Mouse (Mus musculus) lung, embryonic 14.5 days (tissue): ENCODE measurements around the gene March9. TPM values are rescaled to one million over a fixed set of nuclear protein-coding genes. Genes with fewer than 3 reads are reported as not detected.
A peak's percentile ranks its signal among the peaks of the same experiment; 100 is the strongest.

Source experiments
- ATAC-seq: fragments of 200-750 bp; cut with Nextera tagmentation; 2 replicates; pipeline ENCODE4 v1.8.0; 2017; ENCODE audit warnings: mild to moderate bottlenecking, moderate TSS enrichment, moderate library complexity; ENCODE audit not compliant: insufficient read depth
- DNase-seq: peaks from one replicate; pipeline ENCODE4 v3.0.0-alpha.2; 2015
- H3K27ac ChIP-seq: fragments of 300-500 bp; sonication (generic); 2 replicates; pipeline ENCODE4 v1.5.1; 2014; ENCODE audit warnings: low read depth, mild to moderate bottlenecking, moderate library complexity
- H3K27me3 ChIP-seq: fragments of 300-500 bp; sonication (generic); 2 replicates; pipeline ENCODE4 v1.6.1; 2014; ENCODE audit warnings: low read length, control low read depth; ENCODE audit not compliant: insufficient read depth
- H3K36me3 ChIP-seq: fragments of 300-500 bp; sonication (generic); 2 replicates; pipeline ENCODE4 v1.6.1; 2014; ENCODE audit warnings: control low read depth; ENCODE audit not compliant: insufficient read depth
- H3K4me1 ChIP-seq: fragments of 300-500 bp; sonication (generic); 2 replicates; pipeline ENCODE4 v1.6.1; 2014; ENCODE audit warnings: antibody characterized with exemption, control low read depth; ENCODE audit not compliant: insufficient read depth
- H3K4me2 ChIP-seq: fragments of 300-500 bp; sonication (generic); 2 replicates; pipeline ENCODE4 v1.6.1; 2014; ENCODE audit warnings: mild to moderate bottlenecking
- H3K4me3 ChIP-seq: fragments of 300-500 bp; sonication (generic); 2 replicates; pipeline ENCODE4 v1.5.1; 2014; ENCODE audit warnings: low read depth, low read length
- H3K9ac ChIP-seq: fragments of 300-500 bp; sonication (generic); 2 replicates; pipeline ENCODE4 v1.6.1; 2014
- H3K9me3 ChIP-seq: fragments of 300-500 bp; sonication (generic); 2 replicates; pipeline ENCODE4 v1.6.1; 2016; ENCODE audit warnings: low read depth, low read length, control low read depth
- CTCF ChIP-seq: IDR thresholded peaks from 2 replicates; pipeline ENCODE4 v1.5.1; 2016; ENCODE audit warnings: antibody characterized with exemption, low read depth
- WGBS: fragments of 180-500 bp; shearing (Covaris S2); extraction: QIAGEN DNeasy Blood & Tissue Kit; methylation state at CpG from one replicate; pipeline ENCODE4 v1.1.7; 2014; 5-methylcytosine and 5-hydroxymethylcytosine counted together
- polyA plus RNA-seq: library from polyadenylated mRNA; unstranded; fragments of >200 nt; fragmentation: Nextera tagmentation; extraction: Ambion mirVana; gene quantifications from 2 replicates; pipeline ENCODE4 v1.2.1, GENCODE M21; 2014

The March9 gene
- polyA plus RNA-seq, 1 experiment from 2014 or later, result 1.5 TPM

DNA sequence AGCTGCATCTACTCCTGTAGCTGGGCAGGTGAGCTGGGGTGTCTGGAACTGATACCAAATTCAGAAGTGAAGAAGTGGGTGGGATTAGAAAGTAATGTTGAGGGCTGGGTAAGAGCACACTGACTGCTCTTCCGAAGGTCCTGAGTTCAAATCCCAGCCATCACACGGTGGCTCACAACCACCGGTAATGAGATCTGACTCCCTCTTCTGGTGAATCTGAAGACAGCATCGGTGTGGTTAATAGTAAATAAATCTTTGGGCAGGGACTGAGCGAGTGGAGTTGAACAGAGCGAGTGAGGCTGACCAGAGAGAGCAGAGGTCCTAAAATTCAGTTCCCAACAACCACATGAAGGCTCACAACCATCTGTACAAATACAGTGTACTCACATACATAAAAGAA is 25.6 kb upstream of the March9 start:
- Histone ChIP-seq H3K9me3 (no peaks in the 10 kb centered on the region), H3K36me3 (no peaks in the 10 kb centered on the region), H3K27me3 (peaks cover 58% of the 10 kb centered on the region), H3K9ac (no peak overlapping the region), H3K4me3 (no peak overlapping the region), H3K4me2 (no peak overlapping the region), H3K4me1 (0 out of 2 replicates have a peak, but pooled peaks cover 4% of the 10 kb centered on the region), H3K27ac (no peak overlapping the region)
- DNase-seq, result no peak
- 58% methylated on average over 6 of the region's 6 CpGs for WGBS
- TF ChIP-seq CTCF, result no peak
- no peak for ATAC-seq

DNA sequence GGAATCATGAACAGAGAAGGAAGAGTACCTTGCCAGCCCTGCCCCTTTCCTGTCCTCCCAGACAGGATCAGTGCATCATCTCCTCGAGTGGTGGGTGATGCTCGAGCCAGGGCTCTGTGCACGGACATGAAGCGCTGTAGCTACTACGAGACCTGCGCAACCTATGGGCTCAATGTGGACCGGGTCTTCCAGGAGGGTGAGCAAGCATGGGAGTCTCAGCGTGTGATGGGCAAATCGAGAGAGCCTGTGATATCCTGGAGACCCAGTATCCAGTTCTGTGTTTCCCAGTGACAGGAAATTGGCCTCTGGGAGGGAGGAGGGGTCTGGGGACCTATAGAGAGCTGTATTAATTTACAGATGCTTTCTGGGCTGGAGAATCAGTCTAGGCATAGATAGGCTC is 25.1 kb upstream of the March9 start:
- WGBS, result 75% methylated on average over 9 of the region's 9 CpGs
- H3K36me3 ChIP-seq, result no peaks in the 10 kb centered on the region
- no peak for DNase-seq
- no peak overlapping the region for H3K9ac ChIP-seq
- no peak overlapping the region for H3K4me3 ChIP-seq
- H3K27me3 ChIP-seq, result peaks cover 58% of the 10 kb centered on the region
- TF ChIP-seq CTCF, result no peak
- no peak overlapping the region for H3K27ac ChIP-seq
- H3K9me3 ChIP-seq, result no peaks in the 10 kb centered on the region
- H3K4me1 ChIP-seq, result 0 out of 2 replicates have a peak, but pooled peaks cover 3% of the 10 kb centered on the region
- ATAC-seq, result no peak
- no peak overlapping the region for H3K4me2 ChIP-seq

DNA sequence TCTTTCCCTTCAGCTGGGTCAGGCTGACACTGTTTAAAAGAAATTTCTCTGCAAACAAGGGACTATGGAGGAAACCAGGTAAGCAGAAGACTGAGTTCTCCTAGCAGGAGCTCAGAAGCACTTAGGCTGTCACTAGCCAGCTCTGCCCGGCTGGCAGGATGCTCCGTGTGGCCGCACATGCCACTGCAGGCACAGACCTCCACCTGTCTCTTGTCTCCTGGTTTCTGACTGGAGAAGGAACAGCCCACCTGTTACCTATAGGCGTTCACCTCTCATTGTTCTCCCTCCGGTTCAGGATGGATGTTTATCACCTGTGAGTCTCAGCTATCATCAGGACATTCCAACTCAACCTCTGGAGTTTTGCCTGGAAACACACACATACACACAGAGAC is 23.9 kb upstream of the March9 start:
- Histone ChIP-seq H3K27ac (no peak overlapping the region), H3K36me3 (no peaks in the 10 kb centered on the region), H3K4me1 (0 out of 2 replicates have a peak, but pooled peaks cover 3% of the 10 kb centered on the region), H3K4me3 (no peak overlapping the region), H3K27me3 (peaks cover 58% of the 10 kb centered on the region), H3K9ac (no peak overlapping the region), H3K9me3 (no peaks in the 10 kb centered on the region), H3K4me2 (no peak overlapping the region)
- DNase-seq (no peak), ATAC-seq (no peak)
- 35% methylated on average over 5 of the region's 5 CpGs for WGBS
- TF ChIP-seq CTCF, result peak; percentile 12; the same call in 1 of the 2 replicates

DNA sequence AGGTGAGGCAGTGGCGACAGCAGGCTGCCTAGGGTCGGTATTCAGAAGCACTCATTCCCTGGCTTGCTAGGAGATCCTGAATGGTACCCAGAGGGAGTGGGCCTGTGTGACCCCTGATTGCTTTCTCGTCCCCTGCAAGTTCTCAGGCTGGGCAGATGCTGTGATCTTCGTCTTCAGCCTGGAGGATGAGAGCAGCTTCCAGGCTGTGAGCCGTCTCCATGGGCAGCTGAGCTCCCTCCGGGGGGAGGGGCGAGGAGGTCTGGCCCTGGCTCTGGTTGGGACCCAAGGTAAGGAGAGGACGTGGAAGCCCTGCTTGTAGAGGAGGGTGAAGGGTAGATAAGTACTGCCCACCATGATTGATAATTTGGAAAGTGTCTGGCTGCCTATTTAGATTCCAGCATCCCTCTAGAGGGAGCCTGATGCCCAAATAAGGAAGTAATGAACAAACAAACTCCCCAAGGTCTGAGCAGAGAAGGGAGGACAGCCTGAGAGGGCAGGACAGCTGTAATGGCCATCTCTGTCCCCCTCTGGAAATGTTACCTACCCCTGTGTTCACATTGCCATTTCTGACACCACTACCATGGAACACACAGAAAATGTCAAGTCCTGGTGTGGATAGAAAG is 23.4 kb upstream of the March9 start:
- H3K4me1 ChIP-seq, result 0 out of 2 replicates have a peak, but pooled peaks cover 3% of the 10 kb centered on the region
- H3K36me3 ChIP-seq, result no peaks in the 10 kb centered on the region
- TF ChIP-seq CTCF, result no peak
- ATAC-seq, result no peak
- H3K27me3 ChIP-seq, result peaks cover 63% of the 10 kb centered on the region
- H3K4me3 ChIP-seq, result no peak overlapping the region
- no peak overlapping the region for H3K27ac ChIP-seq
- no peak overlapping the region for H3K4me2 ChIP-seq
- H3K9me3 ChIP-seq, result no peaks in the 10 kb centered on the region
- no peak overlapping the region for H3K9ac ChIP-seq
- DNase-seq, result no peak
- WGBS, result 26% methylated on average over 8 of the region's 8 CpGs

DNA sequence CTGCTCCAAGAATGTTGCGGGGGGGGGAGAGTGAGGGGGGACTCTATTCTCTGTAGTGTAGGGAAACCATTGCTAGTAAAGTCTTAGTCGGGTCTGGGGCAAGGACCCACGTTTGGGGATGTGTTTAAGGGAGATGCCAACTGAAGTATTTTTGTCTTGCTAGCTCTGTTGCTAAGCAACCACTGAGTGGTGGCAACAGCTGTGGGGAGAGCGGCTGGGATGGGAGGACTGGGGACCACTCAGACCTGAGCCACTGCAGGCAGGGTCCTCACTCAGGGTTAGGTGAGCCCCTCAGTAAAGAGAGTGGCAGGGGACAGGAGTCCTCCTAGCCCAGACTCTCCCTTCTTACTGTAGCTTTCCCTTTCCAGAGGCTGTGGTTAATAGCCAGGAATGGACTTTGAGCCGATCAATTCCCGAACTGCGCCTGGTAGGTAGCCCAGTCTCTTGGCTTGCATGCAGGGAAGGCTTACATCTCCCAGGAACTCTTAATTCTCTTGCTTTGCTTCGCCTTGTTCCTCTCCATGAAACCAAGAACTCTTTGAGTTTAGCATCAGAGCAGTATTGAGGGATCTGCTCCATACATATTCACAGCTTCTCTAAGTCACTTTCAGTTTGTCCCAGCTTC is 22.1 kb upstream of the March9 start:
- TF ChIP-seq CTCF, result no peak
- H3K4me1 ChIP-seq, result 0 out of 2 replicates have a peak, but pooled peaks cover 3% of the 10 kb centered on the region
- no peaks in the 10 kb centered on the region for H3K36me3 ChIP-seq
- no peak overlapping the region for H3K4me3 ChIP-seq
- no peaks in the 10 kb centered on the region for H3K9me3 ChIP-seq
- H3K27ac ChIP-seq, result no peak overlapping the region
- H3K9ac ChIP-seq, result no peak overlapping the region
- WGBS, result 18% methylated on average over 8 of the region's 8 CpGs
- DNase-seq, result peak; percentile 61
- ATAC-seq, result no peak
- H3K4me2 ChIP-seq, result peak overlapping the region; percentile 50; the same call in 1 of the 2 replicates
- H3K27me3 ChIP-seq, result peaks cover 71% of the 10 kb centered on the region

DNA sequence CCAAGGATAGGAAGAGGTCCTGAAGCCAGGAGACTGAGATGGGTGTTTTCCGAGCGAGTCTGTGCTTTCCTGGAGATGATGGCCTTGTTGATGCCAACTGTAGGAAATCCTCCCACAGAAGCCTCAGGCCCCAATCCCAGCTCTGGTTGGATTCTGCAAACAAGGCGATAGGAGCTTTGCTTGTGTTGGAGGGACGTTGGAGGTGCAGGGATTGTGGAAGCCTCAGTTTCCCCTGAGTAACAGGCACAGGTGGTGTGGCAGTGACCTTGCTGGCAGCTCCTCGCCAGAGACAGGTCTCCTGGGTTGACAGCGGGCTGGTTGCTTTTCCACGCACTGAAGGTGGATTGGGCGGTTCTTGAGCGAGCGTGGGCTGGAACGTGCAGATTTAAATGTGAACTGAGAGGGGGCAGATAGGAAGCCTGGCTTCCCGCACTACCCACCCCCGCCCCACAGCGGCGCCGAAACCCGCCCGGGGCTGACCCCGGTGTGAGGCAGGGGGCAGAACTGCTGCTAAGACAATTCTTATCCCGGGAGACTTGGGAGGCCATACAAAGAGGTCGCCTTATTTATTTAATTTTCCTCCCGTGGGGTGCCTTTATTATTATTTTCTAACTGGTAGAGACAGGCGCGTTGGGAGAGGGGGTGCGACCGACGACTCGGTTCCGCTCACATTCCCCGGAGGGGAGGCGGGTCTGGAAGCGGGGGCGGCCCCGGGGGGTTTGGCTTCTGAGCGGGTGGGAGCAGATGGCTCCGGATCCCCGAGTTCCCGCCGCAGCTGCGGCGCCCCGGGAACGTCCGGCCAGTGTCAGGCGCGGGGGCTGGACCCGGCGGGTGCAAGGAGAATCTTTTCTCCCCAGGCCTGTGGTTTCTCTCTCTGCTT is 21.2 kb upstream of the March9 start:
- H3K9me3 ChIP-seq, result no peaks in the 10 kb centered on the region
- peak overlapping the region; percentile 24 for H3K4me3 ChIP-seq
- 0 out of 2 replicates have a peak overlapping the region, but pooled peaks have one; percentile 10 for H3K9ac ChIP-seq
- H3K27ac ChIP-seq, result no peak overlapping the region
- H3K4me1 ChIP-seq, result 0 out of 2 replicates have a peak, but pooled peaks cover 3% of the 10 kb centered on the region
- DNase-seq (no peak), ATAC-seq (no peak)
- H3K4me2 ChIP-seq, result peak overlapping the region; percentile 50
- no peak for TF ChIP-seq CTCF
- no peaks in the 10 kb centered on the region for H3K36me3 ChIP-seq
- WGBS, result 3% methylated on average over 48 of the region's 48 CpGs
- peaks cover 74% of the 10 kb centered on the region for H3K27me3 ChIP-seq
